Mouse (Mus musculus): Measurements from ENCODE around the gene Krt88.
A peak's percentile ranks its signal among the peaks of the same experiment; 100 is the strongest.

The Krt88 gene

GRCm38 (mm10) chr15:101447444-101447843 is at the start of gene Krt88:
Krt88 (plus strand) TSS chr15:101447744.
- no peak for DNase-seq (ENCODE audit: low read depth, low spot score)

- no peak for DNase-seq (ENCODE audit: low read depth, low spot score)
Measured at GRCm38 (mm10) chr15:101398269-101398668, 49.3 kb upstream of the Krt88 start.

- no peak for DNase-seq (ENCODE audit: low read depth, low spot score)
Measured at GRCm38 (mm10) chr15:101410775-101411174, 36.8 kb upstream of the Krt88 start, which contains the start of gene Krt7. Krt7 (plus strand) TSS chr15:101411043.

- no peak for DNase-seq (ENCODE audit: low read depth, low spot score)
Measured at GRCm38 (mm10) chr15:101412188-101412587, 35.4 kb upstream of the Krt88 start.

GRCm38 (mm10) chr15:101413916-101414635 is 33.5 kb upstream of the Krt88 start:
- DNase-seq (ENCODE audit: low read depth, low spot score), result no peak

- no peak for DNase-seq (ENCODE audit: low read depth, low spot score)
Measured at GRCm38 (mm10) chr15:101414807-101415565, 32.6 kb upstream of the Krt88 start.

GRCm38 (mm10) chr15:101418950-101419349 is 28.6 kb upstream of the Krt88 start:
- no peak for DNase-seq (ENCODE audit: low read depth, low spot score)

- no peak for DNase-seq (ENCODE audit: low read depth, low spot score)
Measured at GRCm38 (mm10) chr15:101420903-101421302, 26.6 kb upstream of the Krt88 start.

- DNase-seq (ENCODE audit: low read depth, low spot score), result no peak
Measured at GRCm38 (mm10) chr15:101424914-101425313, 22.6 kb upstream of the Krt88 start.

- DNase-seq (ENCODE audit: low read depth, low spot score), result no peak
Measured at GRCm38 (mm10) chr15:101436611-101437010, 10.9 kb upstream of the Krt88 start.

- no peak for DNase-seq (ENCODE audit: low read depth, low spot score)
Measured at GRCm38 (mm10) chr15:101438555-101438954, 9.0 kb upstream of the Krt88 start, which contains the start of gene Krt87. Krt87 (minus strand) TSS chr15:101438804.

- DNase-seq (ENCODE audit: low read depth, low spot score), result no peak
Measured at GRCm38 (mm10) chr15:101440837-101441236, 6.7 kb upstream of the Krt88 start.

GRCm38 (mm10) chr15:101446572-101446971 is 972 bp upstream of the Krt88 start:
- no peak for DNase-seq (ENCODE audit: low read depth, low spot score)

GRCm38 (mm10) chr15:101453093-101453736 is 5.7 kb downstream of the Krt88 start:
- DNase-seq (ENCODE audit: low read depth, low spot score), result peak; percentile 32

GRCm38 (mm10) chr15:101454774-101455173 is 7.2 kb downstream of the Krt88 start:
- no peak for DNase-seq (ENCODE audit: low read depth, low spot score)

GRCm38 (mm10) chr15:101455292-101455691 is 7.7 kb downstream of the Krt88 start:
- DNase-seq (ENCODE audit: low read depth, low spot score), result no peak

- no peak for DNase-seq (ENCODE audit: low read depth, low spot score)
Measured at GRCm38 (mm10) chr15:101455891-101456290, 8.3 kb downstream of the Krt88 start.

GRCm38 (mm10) chr15:101458361-101458930 is 10.9 kb downstream of the Krt88 start:
- no peak for DNase-seq (ENCODE audit: low read depth, low spot score)

- DNase-seq (ENCODE audit: low read depth, low spot score), result no peak
Measured at GRCm38 (mm10) chr15:101459283-101459682, 11.7 kb downstream of the Krt88 start.

GRCm38 (mm10) chr15:101463651-101464050 is 16.1 kb downstream of the Krt88 start, which contains the start of gene Krt81:
Krt81 (minus strand) TSS chr15:101463751.
- DNase-seq (ENCODE audit: low read depth, low spot score), result no peak

- DNase-seq (ENCODE audit: low read depth, low spot score), result no peak
Measured at GRCm38 (mm10) chr15:101469093-101469492, 21.5 kb downstream of the Krt88 start.
